Mouse (Mus musculus) erythroid progenitor cell, adult 5-6 weeks (primary cell): ENCODE results near the gene Hps6. TPM values are rescaled to one million over a fixed set of nuclear protein-coding genes. Genes with fewer than 3 reads are reported as not detected.
A peak's percentile ranks its signal among the peaks of the same experiment; 100 is the strongest.
"Not testable (repeated sequence)": the region's sequence is repeated elsewhere in the genome, so short reads cannot be mapped to it uniquely, and the experiment has no call there.

Experiments
- ATAC-seq: replicated peaks from 2 replicates; pipeline ENCODE4 v1.8.0; 2016; ENCODE audit warnings: moderate number of reproducible peaks, mild to moderate bottlenecking, moderate TSS enrichment, inconsistent platforms; ENCODE audit not compliant: poor library complexity, low FRiP score, severe bottlenecking
- total RNA-seq, 2 experiments: library from RNA; stranded (forward) in 1 of 2; stranded (reverse) in 1 of 2; fragments of 150-400 nt in 1 of 2; fragments of 186-747, 209-891 nt in 1 of 2; gene quantifications; 2 replicates each; pipeline versions ENCODE4 v1.2.3 to v1.2.4; 2015 to 2017; ENCODE audit warnings: low replicate concordance in 2 of 2

Gene Hps6
- total RNA-seq (2015; ENCODE audit: low replicate concordance): not detected in 2 replicates
- total RNA-seq (2017; ENCODE audit: low replicate concordance): 1.2 TPM in 1 of 2 replicates, not detected in the other

- ATAC-seq: peak; percentile 94
These were observed at the start of gene Hps6 for GRCm38 (mm10) chr19:46003371-46004226. Hps6 (plus strand) TSS chr19:46003508.

- ATAC-seq: no peak
These were observed 46.6 kb upstream of the Hps6 start for GRCm38 (mm10) chr19:45956736-45957135.

- no peak for ATAC-seq
These were observed 42.5 kb upstream of the Hps6 start for GRCm38 (mm10) chr19:45960770-45961169.

- no peak for ATAC-seq
These were observed 18.9 kb upstream of the Hps6 start for GRCm38 (mm10) chr19:45984379-45984778.

- no peak for ATAC-seq
These were observed 15.1 kb upstream of the Hps6 start for GRCm38 (mm10) chr19:45988238-45988637.

- no peak for ATAC-seq
These were observed 12.1 kb upstream of the Hps6 start for GRCm38 (mm10) chr19:45991171-45991570.

- not testable (repeated sequence) for ATAC-seq
These were observed 9.9 kb upstream of the Hps6 start for GRCm38 (mm10) chr19:45993441-45993840.

GRCm38 (mm10) chr19:45993981-45994737 is 9.1 kb upstream of the Hps6 start:
- ATAC-seq: no peak

- ATAC-seq: no peak
These were observed 5.9 kb upstream of the Hps6 start for GRCm38 (mm10) chr19:45997365-45997764.

- ATAC-seq: peak; percentile 92
These were observed 5.3 kb upstream of the Hps6 start, which contains the start of gene Armh3 for GRCm38 (mm10) chr19:45997785-45998693. Armh3 (minus strand) TSS chr19:45998488.

GRCm38 (mm10) chr19:45998694-45999217 is 4.6 kb upstream of the Hps6 start:
- ATAC-seq: no peak

GRCm38 (mm10) chr19:45999378-45999777 is 3.9 kb upstream of the Hps6 start:
- ATAC-seq: no peak

- ATAC-seq: no peak
These were observed 1.0 kb upstream of the Hps6 start for GRCm38 (mm10) chr19:46002279-46002678.

- ATAC-seq: no peak
These were observed 1.6 kb downstream of the Hps6 start for GRCm38 (mm10) chr19:46004814-46005466.

- ATAC-seq: no peak
These were observed 2.4 kb downstream of the Hps6 start for GRCm38 (mm10) chr19:46005680-46006079.

GRCm38 (mm10) chr19:46014572-46015178 is 11.4 kb downstream of the Hps6 start:
- peak; percentile 92 for ATAC-seq

GRCm38 (mm10) chr19:46016023-46016422 is 12.7 kb downstream of the Hps6 start:
- no peak for ATAC-seq

- ATAC-seq: no peak
These were observed 21.7 kb downstream of the Hps6 start for GRCm38 (mm10) chr19:46024959-46025358.

GRCm38 (mm10) chr19:46026567-46026966 is 23.3 kb downstream of the Hps6 start:
- no peak for ATAC-seq
